Mouse (Mus musculus) adrenal gland, adult 8-10 months (tissue): ENCODE measurements around the gene Gnb1. TPM values are rescaled to one million over a fixed set of nuclear protein-coding genes. Genes with fewer than 3 reads are reported as not detected.

Source experiments
- DNase-seq: peaks from one replicate; pipeline ENCODE4 v3.0.0; 2022
- total RNA-seq, 4 experiments: library from RNA; stranded (reverse); gene quantifications; 2 replicates each; pipeline ENCODE4 v1.2.4; 2022

The Gnb1 gene
- total RNA-seq, 4 experiments from 2014 or later, result 344 to 487 (median 448) TPM

GRCm38 (mm10) chr4:155485521-155485920 lies 5.6 kb upstream of the Gnb1 start:
- DNase-seq, result no peak

- no peak for DNase-seq
These were observed 3.4 kb upstream of the Gnb1 start for GRCm38 (mm10) chr4:155487746-155488145.

- peak; percentile 74 for DNase-seq
These were observed 2.7 kb upstream of the Gnb1 start for GRCm38 (mm10) chr4:155488232-155489025.

- DNase-seq, result no peak
These were observed 1.8 kb upstream of the Gnb1 start for GRCm38 (mm10) chr4:155489101-155489970.

- no peak for DNase-seq
These were observed 705 bp upstream of the Gnb1 start for GRCm38 (mm10) chr4:155490456-155490855.

- no peak for DNase-seq
These were observed 469 bp downstream of the Gnb1 start for GRCm38 (mm10) chr4:155491529-155492130.

GRCm38 (mm10) chr4:155492131-155492633 lies 1.0 kb downstream of the Gnb1 start:
- DNase-seq, result no peak

GRCm38 (mm10) chr4:155494891-155495290 lies 3.7 kb downstream of the Gnb1 start:
- no peak for DNase-seq

GRCm38 (mm10) chr4:155497963-155498362 lies 6.8 kb downstream of the Gnb1 start:
- no peak for DNase-seq

GRCm38 (mm10) chr4:155501126-155501525 lies 10.0 kb downstream of the Gnb1 start:
- DNase-seq, result no peak

- no peak for DNase-seq
These were observed 13.9 kb downstream of the Gnb1 start for GRCm38 (mm10) chr4:155505067-155505466.

GRCm38 (mm10) chr4:155505671-155506295 lies 14.6 kb downstream of the Gnb1 start:
- no peak for DNase-seq

GRCm38 (mm10) chr4:155508614-155509013 lies 17.5 kb downstream of the Gnb1 start:
- no peak for DNase-seq

- DNase-seq, result no peak
These were observed 19.8 kb downstream of the Gnb1 start for GRCm38 (mm10) chr4:155510981-155511380.

- no peak for DNase-seq
These were observed 23.6 kb downstream of the Gnb1 start for GRCm38 (mm10) chr4:155514810-155515209.

- DNase-seq, result no peak
These were observed 26.9 kb downstream of the Gnb1 start for GRCm38 (mm10) chr4:155517948-155518517.

- DNase-seq, result no peak
These were observed 31.2 kb downstream of the Gnb1 start for GRCm38 (mm10) chr4:155522327-155522726.

- peak; percentile 33 for DNase-seq
These were observed 34.6 kb downstream of the Gnb1 start for GRCm38 (mm10) chr4:155525751-155526150.

GRCm38 (mm10) chr4:155529294-155529693 lies 38.1 kb downstream of the Gnb1 start:
- DNase-seq, result no peak

- no peak for DNase-seq
These were observed 58.8 kb downstream of the Gnb1 start for GRCm38 (mm10) chr4:155549993-155550392.

GRCm38 (mm10) chr4:155550446-155550845 lies 59.3 kb downstream of the Gnb1 start:
- no peak for DNase-seq

GRCm38 (mm10) chr4:155551073-155551472 lies 59.9 kb downstream of the Gnb1 start:
- DNase-seq, result no peak
